Mouse (Mus musculus) small intestine, adult 2 months (tissue): Measurements from ENCODE around the gene Jarid2. TPM values are rescaled to one million over a fixed set of nuclear protein-coding genes. Genes with fewer than 3 reads are reported as not detected.

ENCODE experiments used
- H3K27ac ChIP-seq: fragments of 200-500 bp; 2 replicates; pipeline ENCODE4 v1.5.1; 2012; ENCODE audit warnings: low read depth, low read length, control low read depth, inconsistent platforms; ENCODE audit not compliant: insufficient read depth
- H3K27me3 ChIP-seq: fragments of 200-500 bp; 2 replicates; pipeline ENCODE4 v1.6.1; 2012; ENCODE audit warnings: mild to moderate bottlenecking, moderate library complexity, low read length, inconsistent platforms; ENCODE audit not compliant: control insufficient read depth, insufficient read depth
- H3K36me3 ChIP-seq: fragments of 200-500 bp; 2 replicates; pipeline ENCODE4 v1.6.1; 2012; ENCODE audit warnings: mild to moderate bottlenecking, low read length, control low read depth, inconsistent platforms; ENCODE audit not compliant: control insufficient read depth, insufficient read depth
- H3K4me1 ChIP-seq: fragments of 200-500 bp; 2 replicates; pipeline ENCODE4 v1.6.1; 2012; ENCODE audit warnings: low read length, inconsistent platforms, mixed read lengths; ENCODE audit not compliant: control insufficient read depth, insufficient read depth, insufficient read length
- H3K4me3 ChIP-seq: fragments of 200-500 bp; 2 replicates; pipeline ENCODE4 v1.5.1; 2012; ENCODE audit warnings: low read depth, mild to moderate bottlenecking, control low read depth, inconsistent platforms, low read length, moderate library complexity
- CTCF ChIP-seq: fragments of 200-500 bp; IDR thresholded peaks from 2 replicates; pipeline ENCODE4 v1.5.1; 2012; ENCODE audit warnings: low read depth, mild to moderate bottlenecking, control low read depth, inconsistent platforms, low read length, moderate library complexity, mixed read lengths; ENCODE audit not compliant: insufficient replicate concordance, insufficient read length; ENCODE audit errors: extremely low read depth
- POLR2A ChIP-seq: fragments of 200-500 bp; IDR thresholded peaks from 2 replicates; pipeline ENCODE4 v1.6.1; 2012; ENCODE audit warnings: low read depth, mild to moderate bottlenecking, control low read depth, inconsistent platforms, low read length, moderate library complexity
- WGBS: fragments of 180-500 bp; shearing (Covaris S2); methylation state at CpG from one replicate; pipeline ENCODE4 v1.1.7; 2018; 5-methylcytosine and 5-hydroxymethylcytosine counted together
- polyA plus RNA-seq: library from polyadenylated mRNA; depleted of rRNA; stranded (reverse); fragments of >200 nt; gene quantifications from 2 replicates; pipeline ENCODE4 v1.2.3, GENCODE M21; 2012

Jarid2 gene
- polyA plus RNA-seq, 1 experiment = 9.5 TPM

GRCm38 (mm10) chr13:44915945-44916344, 186.7 kb downstream of the Jarid2 start:
- peak; percentile 23; the same call in 1 of the 2 replicates for TF ChIP-seq CTCF
- no peak for TF ChIP-seq POLR2A
- Histone ChIP-seq H3K4me3 (no peak overlapping the region), H3K27ac (no peak overlapping the region), H3K36me3 (peaks cover 86% of the 10 kb centered on the region), H3K27me3 (no peaks in the 10 kb centered on the region), H3K4me1 (no peaks in the 10 kb centered on the region)
- 61% methylated on average over 4 of the region's 4 CpGs for WGBS

GRCm38 (mm10) chr13:44917202-44917601, 187.9 kb downstream of the Jarid2 start:
- Histone ChIP-seq H3K27ac (no peak overlapping the region), H3K4me3 (no peak overlapping the region), H3K27me3 (no peaks in the 10 kb centered on the region), H3K4me1 (no peaks in the 10 kb centered on the region), H3K36me3 (peaks cover 83% of the 10 kb centered on the region)
- TF ChIP-seq CTCF (no peak), POLR2A (no peak)
- WGBS = 98% methylated on average over 4 of the region's 4 CpGs

GRCm38 (mm10) chr13:44918269-44918668, 189.0 kb downstream of the Jarid2 start:
- Histone ChIP-seq H3K4me1 (0 out of 2 replicates have a peak, but pooled peaks cover under 1% of the 10 kb centered on the region), H3K4me3 (no peak overlapping the region), H3K27ac (no peak overlapping the region), H3K36me3 (peaks cover 82% of the 10 kb centered on the region), H3K27me3 (no peaks in the 10 kb centered on the region)
- TF ChIP-seq POLR2A (no peak), CTCF (no peak)
- over 99% methylated on average over 2 of the region's 2 CpGs for whole genome bisulfite sequencing

GRCm38 (mm10) chr13:44921095-44921494, 191.8 kb downstream of the Jarid2 start:
- peaks cover 69% of the 10 kb centered on the region for H3K36me3 ChIP-seq
- WGBS = 73% methylated on average over 10 of the region's 10 CpGs
- 0 out of 2 replicates have a peak, but pooled peaks cover 2% of the 10 kb centered on the region for H3K4me1 ChIP-seq
- H3K27ac ChIP-seq = no peak overlapping the region
- no peak overlapping the region for H3K4me3 ChIP-seq
- H3K27me3 ChIP-seq = no peaks in the 10 kb centered on the region
- TF ChIP-seq POLR2A = no peak
- no peak for TF ChIP-seq CTCF

DNA sequence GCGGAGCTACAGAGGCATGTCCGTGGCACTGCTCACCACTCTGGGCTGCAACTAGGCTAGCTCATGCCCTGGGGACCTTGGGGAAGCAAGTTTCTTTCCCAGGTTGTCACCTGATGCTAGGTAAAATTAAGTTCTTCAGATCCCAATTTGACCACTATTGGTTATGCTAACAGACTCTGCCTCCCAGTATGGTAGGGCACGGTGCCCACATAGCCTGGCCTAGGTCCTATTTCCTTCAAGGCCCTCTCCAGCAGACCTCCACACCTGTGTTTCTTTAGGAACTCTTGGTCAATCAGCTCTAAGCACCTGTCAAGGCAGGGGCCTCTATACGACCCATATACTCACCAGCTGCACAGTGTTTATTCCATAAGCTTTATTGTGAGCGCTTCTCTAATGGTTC, 192.4 kb downstream of the Jarid2 start:
- H3K4me3 ChIP-seq = no peak overlapping the region
- TF ChIP-seq POLR2A (no peak), CTCF (no peak)
- H3K4me1 ChIP-seq = 0 out of 2 replicates have a peak, but pooled peaks cover 2% of the 10 kb centered on the region
- peaks cover 63% of the 10 kb centered on the region for H3K36me3 ChIP-seq
- 88% methylated on average over 5 of the region's 5 CpGs for whole genome bisulfite sequencing
- no peak overlapping the region for H3K27ac ChIP-seq
- H3K27me3 ChIP-seq = no peaks in the 10 kb centered on the region

DNA sequence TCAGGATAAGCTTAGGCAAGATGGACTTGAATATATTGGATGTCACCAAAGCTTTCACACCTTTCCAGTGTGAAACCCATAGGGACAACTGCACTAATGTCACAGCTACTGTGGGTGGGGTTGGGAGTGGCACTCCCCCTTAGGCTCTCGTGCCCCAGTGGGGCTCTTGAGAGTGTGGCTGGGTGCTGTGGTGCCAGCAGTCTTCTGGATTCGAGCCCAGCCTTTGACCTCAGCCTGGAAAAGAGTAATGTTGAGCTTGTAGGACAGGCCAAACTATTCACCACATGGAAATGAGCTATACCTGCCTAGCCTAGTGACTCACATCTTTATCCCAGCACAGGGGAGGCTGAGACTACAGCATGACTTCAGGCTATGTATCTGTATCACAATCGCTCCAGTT, 194.8 kb downstream of the Jarid2 start:
- WGBS = 73% methylated on average over 3 of the region's 3 CpGs

GRCm38 (mm10) chr13:44925173-44925572, 195.9 kb downstream of the Jarid2 start:
- Histone ChIP-seq H3K4me1 (0 out of 2 replicates have a peak, but pooled peaks cover 2% of the 10 kb centered on the region), H3K27me3 (no peaks in the 10 kb centered on the region), H3K36me3 (peaks cover 38% of the 10 kb centered on the region), H3K27ac (no peak overlapping the region), H3K4me3 (no peak overlapping the region)
- no peak for TF ChIP-seq POLR2A
- no peak for TF ChIP-seq CTCF
- 97% methylated on average over 2 of the region's 2 CpGs for WGBS

More for the DNA sequence above, 194.8 kb downstream of the Jarid2 start:
- no peak for TF ChIP-seq POLR2A
- no peak for TF ChIP-seq CTCF
- H3K4me3 ChIP-seq = no peak overlapping the region
- peaks cover 45% of the 10 kb centered on the region for H3K36me3 ChIP-seq
- H3K27me3 ChIP-seq = no peaks in the 10 kb centered on the region
- 0 out of 2 replicates have a peak, but pooled peaks cover 2% of the 10 kb centered on the region for H3K4me1 ChIP-seq
- no peak overlapping the region for H3K27ac ChIP-seq
